Mouse (Mus musculus) adrenal gland, adult 8-10 months (tissue): Measurements from ENCODE around the gene C1qb. TPM values are rescaled to one million over a fixed set of nuclear protein-coding genes. Genes with fewer than 3 reads are reported as not detected.

Source experiments
- DNase-seq: peaks from one replicate; pipeline ENCODE4 v3.0.0; 2022
- total RNA-seq, 4 experiments: library from RNA; stranded (reverse); gene quantifications; 2 replicates each; pipeline ENCODE4 v1.2.4; 2022

C1qb gene
- total RNA-seq, result 100 to 1,000 TPM in 2 of 4 experiments, 10 to 100 TPM in 2; 63.2 to 103 (median 86.1) TPM

DNA sequence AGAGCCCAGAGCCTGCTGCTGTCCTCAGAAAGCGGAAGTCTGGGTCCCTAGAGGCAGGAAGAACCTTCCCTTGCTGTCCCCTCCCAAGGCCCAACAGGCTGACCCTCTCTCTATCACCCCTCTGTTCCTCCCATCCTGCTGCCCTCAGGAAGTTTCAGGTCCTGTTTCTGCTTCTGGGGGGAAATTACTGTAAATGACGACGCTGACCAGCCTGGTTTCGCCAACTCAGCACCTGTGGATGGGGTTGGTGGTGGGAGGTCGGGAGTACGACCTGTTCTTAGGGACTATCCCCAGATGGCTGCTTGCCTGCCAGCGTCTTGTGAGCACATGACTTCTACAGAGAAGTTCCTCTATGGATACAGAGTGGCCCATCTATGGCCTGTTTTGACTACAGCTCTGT is at the start of gene C1qb:
Gene C1qb (minus strand): TSS at position 87 of the 400 bp plus-strand sequence.
- no peak for DNase-seq

DNA sequence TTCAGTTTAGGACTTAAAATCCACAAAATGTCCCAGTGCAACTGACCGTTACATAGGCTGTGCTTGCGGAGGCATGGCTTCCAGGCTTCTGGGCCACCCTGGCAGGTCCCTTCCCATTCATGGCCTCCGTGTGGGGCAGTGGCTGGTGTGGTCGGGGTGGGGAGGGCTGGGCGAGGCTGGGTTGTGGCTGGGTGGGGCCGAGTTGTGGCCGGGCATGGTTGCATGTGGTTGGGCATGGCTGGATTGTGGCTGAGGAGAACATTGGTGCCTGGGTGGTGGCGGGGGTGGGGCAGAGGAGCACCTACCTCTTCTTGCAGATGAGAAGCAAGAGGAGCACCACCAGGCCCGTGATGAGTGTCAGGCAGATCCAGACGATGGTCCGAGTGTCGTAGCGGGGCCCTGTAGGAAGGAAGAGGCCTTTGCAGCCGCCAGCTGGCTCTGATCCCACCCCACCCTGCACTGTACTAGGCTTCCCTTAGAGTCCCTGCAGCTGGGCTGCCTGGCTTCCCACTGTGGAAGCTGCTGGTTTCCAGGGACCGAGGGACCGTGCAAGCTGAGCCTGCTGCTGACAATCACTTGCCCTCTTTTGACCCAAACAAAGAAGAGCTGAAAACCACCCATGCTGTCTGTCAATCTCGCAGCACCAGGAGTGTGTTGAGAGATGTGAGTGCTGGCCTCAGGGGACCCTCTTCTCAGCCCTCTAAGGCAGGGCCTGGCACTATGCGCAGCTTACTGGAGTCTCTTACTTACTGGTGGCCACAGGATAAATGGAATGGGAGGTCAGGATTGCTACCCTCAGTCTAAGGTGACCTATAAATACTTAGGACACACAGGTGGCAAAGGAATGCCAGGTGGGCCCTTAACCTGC is 49.0 kb upstream of the C1qb start:
- DNase-seq, result no peak

DNA sequence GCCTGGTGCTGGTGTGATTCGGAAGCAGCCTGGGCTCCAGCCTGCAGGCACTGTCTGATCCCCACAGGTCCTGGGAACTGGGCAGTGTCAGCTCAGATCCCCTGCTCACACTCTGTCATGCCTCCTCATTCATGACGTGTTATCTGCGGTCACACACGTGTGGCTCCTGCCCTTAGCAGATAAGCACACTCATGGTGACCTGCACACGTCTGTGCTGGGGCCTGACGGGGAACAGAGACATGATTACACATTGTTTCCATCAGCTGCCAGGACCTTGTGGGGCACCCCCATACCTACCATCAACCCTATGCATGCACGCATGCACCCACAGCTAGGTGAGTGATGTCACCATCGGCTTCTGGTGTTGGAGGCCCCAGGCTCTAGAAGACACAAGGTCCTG is 44.5 kb upstream of the C1qb start:
- no peak for DNase-seq

DNA sequence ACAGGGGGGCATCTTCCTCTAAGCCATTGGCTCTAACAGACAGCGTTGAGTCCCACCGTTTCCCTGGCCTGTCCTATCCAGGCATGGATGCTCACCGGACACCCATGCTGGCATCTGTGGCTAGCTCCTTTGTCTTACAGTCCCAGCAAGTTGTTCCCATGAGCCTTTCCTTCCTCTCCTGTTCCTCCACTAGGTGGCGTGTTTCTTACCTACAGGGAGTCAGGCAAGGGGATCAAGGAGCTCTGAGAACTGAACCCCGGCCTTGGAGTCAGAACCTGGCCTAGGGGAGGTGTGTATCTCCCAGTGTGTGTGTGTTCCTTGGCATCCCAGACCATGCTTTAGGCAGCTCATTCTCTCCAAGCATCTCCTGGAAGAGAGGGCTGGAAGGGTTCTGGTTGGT is 42.9 kb upstream of the C1qb start:
- no peak for DNase-seq

DNA sequence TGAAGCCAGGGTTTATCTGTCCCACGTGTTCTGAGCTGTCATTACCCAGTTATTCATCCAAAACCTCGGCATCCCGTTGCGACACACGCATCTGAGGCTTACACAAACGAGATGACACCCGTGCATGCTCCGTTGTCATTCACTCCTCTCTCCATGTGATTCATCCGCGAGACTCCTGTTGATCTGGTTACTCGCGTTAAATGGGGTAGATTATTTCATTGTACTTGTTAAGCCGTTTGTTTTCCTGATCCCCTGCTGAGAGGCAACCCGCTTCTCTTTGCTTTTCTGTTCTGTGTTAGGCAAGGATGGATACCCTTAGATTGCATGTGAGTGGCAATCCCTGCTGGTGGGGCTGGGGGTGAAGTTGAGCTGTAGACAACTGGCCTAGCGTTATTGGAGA is 39.8 kb upstream of the C1qb start:
- DNase-seq, result no peak

DNA sequence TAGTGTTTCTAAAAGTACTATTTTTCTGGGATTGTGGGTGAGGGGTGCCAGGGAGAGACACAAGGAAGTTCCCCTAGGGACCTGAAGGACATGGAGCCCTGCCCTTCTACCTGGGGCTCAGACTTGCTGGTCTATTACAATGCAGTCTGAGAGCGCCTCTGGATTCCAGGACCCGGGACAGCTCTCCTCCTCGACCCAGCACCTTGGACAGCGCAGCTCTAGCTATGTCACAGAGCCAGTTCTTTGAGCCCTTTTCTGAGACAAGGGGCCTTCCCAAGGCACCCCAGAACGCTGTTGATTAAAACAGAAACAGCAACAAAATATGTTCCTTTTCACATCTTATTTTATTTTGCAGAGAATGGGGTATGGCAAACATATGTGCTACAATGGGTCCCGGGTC is 38.5 kb upstream of the C1qb start:
- peak; percentile 35 for DNase-seq

DNA sequence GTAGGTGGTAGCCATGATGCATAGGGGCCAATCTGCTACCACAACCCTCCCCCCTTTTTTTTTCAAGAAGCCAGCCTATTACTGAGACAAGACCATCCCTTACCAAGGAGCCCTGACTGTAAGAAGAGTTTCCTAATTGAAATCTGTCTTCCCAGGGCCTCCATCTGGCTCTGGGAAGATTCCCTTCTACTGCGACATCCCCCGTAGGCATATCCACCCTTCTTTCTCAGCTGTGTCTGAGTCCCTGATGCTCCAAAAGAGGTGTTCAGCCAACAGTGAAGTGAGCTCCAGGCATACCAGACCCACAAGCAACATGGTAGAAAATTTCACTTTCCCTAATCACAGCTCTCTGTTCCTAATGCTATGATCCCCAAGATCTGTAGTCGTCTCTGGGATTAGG is 33.5 kb upstream of the C1qb start:
- DNase-seq, result no peak

DNA sequence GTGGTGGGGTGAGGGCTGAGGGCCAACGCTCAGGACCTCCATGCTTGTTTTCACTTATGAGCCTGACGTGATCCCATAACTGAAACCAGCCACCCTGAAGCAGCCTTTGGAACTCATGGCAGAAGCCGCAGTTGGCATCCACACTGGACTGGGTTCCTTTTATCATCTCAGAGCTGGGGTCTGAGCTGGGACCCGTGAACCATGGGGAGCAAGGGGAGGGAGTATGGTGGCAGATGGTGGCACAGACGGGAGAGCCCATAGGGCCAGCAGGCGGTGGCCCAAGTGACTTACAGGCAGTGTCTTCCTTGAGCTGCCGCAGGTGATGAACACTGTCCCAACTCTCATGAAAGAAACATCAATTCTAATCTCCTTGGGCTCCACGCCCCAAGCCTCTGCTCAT is 32.8 kb upstream of the C1qb start:
- no peak for DNase-seq

DNA sequence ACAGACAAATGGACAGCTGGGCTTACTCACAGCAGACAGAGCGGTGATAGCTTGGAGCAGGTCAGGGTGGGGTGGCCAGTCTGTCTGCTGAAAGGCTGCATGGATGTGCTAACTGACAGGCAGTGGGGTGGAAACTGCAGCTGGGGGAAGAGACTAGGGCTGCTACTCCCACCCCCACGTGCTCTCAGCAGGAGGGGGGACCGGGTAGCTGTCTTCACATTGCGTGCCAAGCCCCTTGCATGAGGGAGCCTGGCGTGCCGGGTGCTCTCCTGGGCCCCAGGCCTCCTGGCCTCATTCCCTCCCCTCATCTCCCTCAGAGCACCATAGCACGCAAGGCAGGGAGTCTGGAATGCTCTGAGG is 31.2 kb upstream of the C1qb start:
- DNase-seq, result no peak

DNA sequence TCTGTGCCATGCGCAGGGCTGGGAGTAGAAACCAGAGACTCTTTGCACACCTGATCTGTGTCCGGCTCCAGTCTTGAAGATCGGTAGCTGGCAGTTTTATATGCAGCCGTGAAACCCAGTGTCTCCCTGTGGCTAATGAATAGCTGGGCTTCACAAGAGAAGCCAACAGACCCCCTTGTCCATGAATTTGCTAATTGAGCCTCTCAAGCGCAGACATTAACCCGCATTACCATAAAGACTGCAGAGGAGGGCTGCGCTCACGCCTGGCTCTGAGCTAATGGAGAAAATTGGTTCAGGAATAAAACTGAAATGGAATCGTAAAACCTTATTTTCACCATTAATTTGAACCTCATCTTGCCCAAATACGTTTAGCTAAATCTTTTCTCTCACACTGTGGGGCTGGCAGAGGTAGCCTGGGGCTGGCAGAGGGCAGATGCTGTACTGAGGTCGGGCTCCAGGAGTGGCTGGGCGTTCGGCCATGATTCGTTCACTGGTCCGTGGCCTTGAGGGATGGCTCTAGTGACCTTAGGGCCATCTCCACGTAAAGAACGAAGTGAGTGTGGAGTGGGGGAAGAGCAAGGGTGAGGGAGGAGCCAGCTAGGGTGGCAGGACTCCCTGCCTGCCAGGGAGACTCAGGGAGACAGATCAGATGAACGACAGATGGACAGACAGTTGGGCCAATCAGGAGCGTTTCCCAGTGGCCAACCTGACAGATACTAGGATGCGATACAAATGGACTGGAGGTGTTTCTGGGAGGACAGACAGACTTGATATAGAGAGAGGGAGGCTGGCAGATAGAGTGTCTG is 30.6 kb upstream of the C1qb start:
- DNase-seq, result no peak

DNA sequence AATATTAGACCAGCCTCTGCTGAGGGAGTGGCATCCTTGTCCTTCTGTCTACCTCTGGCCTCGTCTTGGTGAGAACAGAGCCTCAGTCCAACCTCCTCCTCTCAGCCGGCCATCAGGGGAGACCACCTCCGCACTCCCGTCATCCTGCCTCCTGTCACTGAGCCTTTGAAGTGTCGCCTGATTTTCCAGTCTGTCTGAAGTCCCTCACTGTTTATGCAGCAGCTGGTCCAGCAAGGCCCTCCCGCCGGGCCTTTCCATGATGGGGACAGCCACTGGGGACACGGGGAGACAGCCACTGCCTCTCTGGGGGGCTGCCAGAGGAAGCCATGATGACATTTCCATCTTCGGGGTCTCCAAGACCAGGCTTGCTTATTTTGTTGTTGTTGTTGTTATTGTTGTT is 26.9 kb upstream of the C1qb start:
- no peak for DNase-seq

DNA sequence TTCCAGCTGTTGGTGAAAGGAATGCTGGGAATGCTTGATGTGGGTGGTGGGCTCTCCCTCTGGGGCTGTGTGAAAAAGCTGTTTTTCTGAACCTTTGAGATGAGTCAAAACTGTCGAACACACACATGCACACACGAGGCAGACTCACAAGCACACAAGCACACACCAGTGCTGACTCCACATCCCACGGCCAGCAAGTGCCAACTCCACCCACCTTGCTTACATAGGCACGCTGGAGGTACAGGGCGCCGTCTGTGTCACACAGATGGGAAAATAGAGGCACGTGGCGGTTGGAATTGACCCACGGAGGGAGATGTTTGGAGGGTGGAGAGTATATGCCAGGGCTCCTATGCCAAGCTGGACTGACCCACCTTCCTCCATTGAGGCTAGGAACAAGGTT is 25.8 kb upstream of the C1qb start:
- no peak for DNase-seq

DNA sequence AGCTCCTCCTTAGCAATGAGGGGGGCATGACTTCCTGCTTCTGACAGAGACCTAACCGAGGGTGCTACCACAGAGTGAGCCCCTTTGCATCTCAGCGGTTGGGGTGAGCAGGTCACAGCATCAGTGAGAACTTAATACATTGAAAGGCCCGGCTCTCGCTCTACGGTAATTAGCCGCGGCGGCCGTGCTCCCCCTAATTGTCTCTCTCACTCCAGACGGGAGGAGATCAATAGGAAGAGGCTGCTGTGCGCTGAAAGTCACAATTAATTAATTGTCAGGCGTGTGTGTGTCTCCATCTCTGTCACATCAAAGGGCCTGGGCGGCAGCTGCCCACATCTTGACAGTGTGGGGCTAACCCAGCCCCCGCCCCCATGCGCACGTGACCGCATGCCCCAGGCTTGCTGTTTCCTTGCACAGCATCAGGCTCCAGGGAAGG is 25.2 kb upstream of the C1qb start:
- DNase-seq, result no peak

DNA sequence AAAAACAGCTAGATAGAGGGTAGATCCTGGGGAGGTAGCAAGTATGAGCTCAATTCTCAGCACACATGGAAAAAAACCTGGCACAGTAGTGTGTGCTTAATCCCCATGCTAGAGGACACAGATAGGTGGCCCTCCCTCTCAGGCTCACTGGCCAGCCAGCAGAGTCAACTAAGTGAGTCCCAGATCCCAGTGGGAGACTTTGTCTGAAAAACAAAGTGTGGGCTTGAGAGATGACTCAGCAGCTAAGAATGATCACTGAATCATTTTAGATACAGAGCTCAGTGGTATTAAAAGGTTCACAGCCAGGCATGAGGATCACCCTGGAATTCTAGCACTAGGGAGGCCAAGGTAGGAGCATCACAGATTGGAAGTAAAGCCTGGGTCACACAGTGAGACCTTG is 21.8 kb upstream of the C1qb start:
- no peak for DNase-seq

DNA sequence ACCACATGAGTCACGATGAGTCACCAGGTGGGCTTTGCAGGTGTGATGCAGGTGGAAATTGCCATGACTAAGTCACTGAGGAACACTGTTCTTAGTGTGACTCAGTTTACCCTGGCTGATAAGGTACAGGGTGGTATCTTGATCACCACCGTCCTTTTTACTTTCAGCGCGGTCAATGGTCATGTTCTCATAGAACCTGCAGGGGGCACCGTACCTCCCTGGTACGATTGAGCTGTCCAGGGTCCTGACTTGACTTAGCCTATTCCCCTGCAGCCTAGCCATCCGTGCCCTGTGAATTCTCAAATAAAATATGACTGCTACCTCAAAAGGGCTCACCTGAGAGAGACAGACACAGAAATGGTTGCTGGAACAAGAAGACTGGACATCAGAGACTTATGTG is 21.0 kb upstream of the C1qb start:
- DNase-seq, result no peak

DNA sequence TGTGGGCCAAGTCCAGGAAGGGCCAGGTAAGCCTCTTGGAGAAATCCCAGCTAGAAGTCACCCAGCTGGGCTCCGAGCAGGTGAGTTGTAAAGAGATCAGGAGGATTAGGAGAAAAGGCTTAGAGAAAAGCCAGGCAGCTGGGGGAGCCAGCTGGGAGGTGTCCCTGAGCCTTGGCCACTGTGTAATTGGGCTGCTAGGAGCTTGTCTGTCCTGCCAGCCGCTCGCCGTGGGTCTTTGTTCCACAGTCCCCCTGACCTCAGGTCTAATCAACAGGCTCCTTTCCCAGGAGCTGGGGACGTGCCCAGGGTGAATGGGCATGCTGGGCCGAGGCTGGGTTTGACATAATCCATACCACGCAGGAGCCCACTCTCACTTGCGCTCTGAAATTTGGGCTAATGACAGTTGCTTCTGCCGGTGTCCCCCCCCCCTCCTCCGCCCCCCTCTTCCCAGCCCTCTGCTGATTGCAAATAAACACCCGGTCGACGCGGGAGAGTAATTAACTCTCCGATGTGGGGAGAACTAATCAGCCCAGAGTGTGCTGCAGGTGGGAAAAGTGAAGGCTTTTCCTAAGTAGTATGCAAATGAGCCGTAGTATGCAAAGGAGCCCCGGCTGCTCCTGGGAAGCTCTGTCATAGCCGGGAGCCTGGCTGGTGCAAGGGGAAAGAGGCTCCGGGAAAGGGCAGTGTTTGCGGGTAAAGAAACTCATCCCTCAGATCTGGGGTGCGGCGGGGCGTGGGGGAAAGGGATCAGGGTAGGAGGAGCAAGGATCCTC is 19.0 kb upstream of the C1qb start:
- no peak for DNase-seq

DNA sequence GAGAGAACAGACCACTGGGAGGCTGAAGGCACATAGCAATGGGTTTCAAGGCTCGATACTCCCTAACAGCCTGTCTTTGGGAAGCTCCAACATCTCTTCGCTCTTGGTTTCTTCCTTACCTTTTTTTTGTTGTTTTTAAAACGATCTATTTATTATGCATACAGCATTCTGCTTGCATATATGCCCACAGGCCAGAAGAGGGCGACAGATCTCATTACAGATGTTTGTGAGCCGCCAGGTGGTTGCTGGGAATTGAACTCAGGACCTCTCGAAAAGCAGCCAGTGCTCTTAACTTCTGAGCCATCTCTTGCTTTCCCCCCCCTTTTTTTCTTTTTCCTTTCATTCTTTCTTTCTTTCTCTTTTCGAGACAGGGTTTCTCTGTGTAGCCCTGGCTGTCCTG is 13.2 kb upstream of the C1qb start:
- DNase-seq, result no peak

DNA sequence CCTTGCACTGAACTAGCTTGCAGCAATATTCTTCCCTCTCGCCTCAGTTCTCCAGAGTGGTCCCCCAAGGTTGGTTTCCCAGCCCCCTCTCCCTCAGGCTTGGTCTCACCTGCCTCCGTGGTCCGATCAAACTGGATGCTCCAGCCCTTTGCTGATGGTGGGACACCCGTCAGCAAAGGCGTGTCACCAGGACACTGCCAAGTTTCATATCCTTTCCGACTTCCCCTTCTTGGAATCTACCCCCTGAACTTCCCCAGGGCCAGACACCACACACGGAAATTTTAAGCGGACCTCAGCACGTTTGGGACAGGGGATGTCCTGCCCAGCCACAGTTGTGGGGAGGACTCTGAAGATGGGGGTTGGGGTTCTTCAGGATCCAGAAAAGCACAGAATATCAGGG is 12.7 kb upstream of the C1qb start, which contains the start of gene C1qa:
Gene C1qa (minus strand): TSS at position 167 of the 400 bp plus-strand sequence.
- no peak for DNase-seq

DNA sequence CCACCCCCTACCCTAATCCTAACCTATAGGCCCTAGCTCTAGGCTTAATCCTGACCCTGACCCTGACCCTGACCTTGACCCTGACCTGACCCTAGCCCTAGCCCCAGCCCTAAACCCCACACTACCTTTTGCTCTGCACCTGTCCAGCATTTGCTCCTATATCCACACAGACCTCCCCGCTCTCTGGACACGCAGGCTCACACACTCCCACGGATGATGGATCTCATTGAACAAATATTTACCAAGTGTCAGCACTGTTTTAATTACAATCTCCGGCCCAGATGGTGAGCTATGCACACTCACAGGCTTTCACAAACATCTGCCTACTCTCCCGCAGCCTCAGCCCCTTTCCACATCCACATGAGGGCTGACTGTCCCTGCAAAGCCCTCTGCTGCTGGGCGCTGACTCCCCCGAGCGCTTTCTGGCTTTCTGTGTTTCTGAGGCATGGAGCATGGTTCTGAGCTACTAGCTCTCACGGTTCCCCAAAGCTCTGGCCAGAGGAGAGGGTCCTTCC is 12.2 kb upstream of the C1qb start:
- DNase-seq, result no peak

DNA sequence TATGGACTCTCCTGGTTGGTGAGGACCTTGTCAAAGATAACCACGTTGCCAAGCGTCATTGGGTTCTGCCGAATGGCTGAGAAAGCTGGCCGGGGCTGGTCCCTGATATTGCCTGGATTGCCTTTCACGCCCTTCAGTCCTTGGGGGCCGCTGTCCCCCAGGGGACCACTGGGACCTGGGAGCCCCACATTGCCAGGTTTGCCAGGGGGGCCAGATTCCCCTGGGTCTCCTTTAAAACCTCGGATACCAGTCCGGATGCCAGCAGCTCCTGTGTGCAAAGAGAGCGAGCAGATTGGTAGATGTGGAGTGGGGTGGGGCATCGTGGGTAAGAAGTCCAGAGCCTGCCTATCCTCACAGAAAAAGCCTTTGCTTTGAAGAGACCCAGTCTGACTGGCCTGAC is 10.5 kb upstream of the C1qb start:
- no peak for DNase-seq

DNA sequence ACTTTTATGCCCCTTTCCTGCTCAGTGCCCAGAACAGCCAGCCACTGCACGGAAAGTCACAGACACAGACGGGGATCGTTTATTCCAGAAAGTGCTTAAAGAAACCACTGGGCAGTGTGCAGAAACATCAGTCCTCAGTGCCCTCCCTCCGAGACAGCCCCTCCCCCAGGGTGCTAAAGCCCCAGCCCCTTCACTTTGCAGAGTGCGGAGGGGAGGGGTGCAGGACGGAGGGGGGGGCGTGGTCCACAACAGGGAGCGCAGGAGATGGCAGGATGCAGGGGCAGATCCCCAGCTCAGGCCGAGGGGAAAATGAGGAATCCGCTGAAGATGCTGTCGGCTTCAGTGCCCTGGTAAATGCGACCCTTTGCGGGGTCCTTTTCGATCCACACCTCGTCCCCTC is 9.9 kb upstream of the C1qb start:
- DNase-seq, result no peak

DNA sequence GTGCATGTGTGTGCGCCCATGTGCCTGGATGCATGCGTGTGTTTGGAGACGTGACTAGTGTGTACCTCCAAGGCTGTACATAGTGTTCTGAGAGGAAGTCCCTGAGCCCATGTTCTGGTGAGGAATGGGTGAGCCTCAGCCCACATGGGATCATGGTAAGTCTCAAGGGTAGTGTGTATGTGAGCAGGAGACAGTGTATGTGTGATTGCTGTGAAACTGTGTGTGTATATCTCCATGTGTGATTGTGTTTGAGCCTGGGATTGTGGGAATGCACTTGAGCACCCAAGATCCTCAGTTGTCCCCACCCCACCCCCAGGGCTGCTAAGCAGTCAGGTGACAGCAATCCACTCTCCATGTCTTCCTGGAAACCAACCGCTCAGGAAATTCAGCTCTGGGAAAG is 8.8 kb upstream of the C1qb start:
- no peak for DNase-seq
